Mouse (Mus musculus) G1E (cell line): ENCODE data around the gene Cox18. TPM values are rescaled to one million over a fixed set of nuclear protein-coding genes. Genes with fewer than 3 reads are reported as not detected.

ENCODE experiments used
- ATAC-seq: 2 replicates; pipeline ENCODE4 v1.8.0; 2016; ENCODE audit warnings: mild to moderate bottlenecking; ENCODE audit not compliant: insufficient number of reproducible peaks, poor library complexity, low FRiP score, severe bottlenecking; ENCODE audit errors: extremely low read depth
- DNase-seq: peaks from one replicate; pipeline ENCODE4 v3.0.0; 2012; ENCODE audit warnings: low spot score
- H3K27me3 ChIP-seq: 2 replicates; pipeline ENCODE4 v1.6.1; 2012; ENCODE audit warnings: mild to moderate bottlenecking, low read length, inconsistent platforms; ENCODE audit not compliant: insufficient read depth
- H3K36me3 ChIP-seq: replicated peaks from 2 replicates; pipeline ENCODE3; 2012; ENCODE audit warnings: mild to moderate bottlenecking, inconsistent platforms
- H3K4me1 ChIP-seq: 2 replicates; pipeline ENCODE4 v1.6.1; 2012; ENCODE audit warnings: low read depth, low read length, inconsistent platforms, mixed read lengths; ENCODE audit not compliant: insufficient read depth
- H3K4me3 ChIP-seq: 2 replicates; pipeline ENCODE4 v1.5.1; 2012; ENCODE audit warnings: low read depth, mild to moderate bottlenecking, inconsistent platforms, low read length, moderate library complexity, mixed read lengths
- H3K9me3 ChIP-seq: replicated peaks from 2 replicates; pipeline ENCODE4 v1.6.1; 2012; ENCODE audit warnings: inconsistent platforms
- CTCF ChIP-seq: IDR thresholded peaks from 2 replicates; pipeline ENCODE4 v1.5.1; 2012; ENCODE audit warnings: low read depth, low read length, inconsistent platforms, mixed read lengths
- GATA1 ChIP-seq: IDR thresholded peaks from 2 replicates; pipeline ENCODE4 v1.6.1; 2012; ENCODE audit warnings: borderline replicate concordance, low read length, inconsistent platforms, mixed read lengths
- GATA2 ChIP-seq: IDR thresholded peaks from 2 replicates; pipeline ENCODE4 v1.6.1; 2012; ENCODE audit warnings: low read depth, low read length, inconsistent platforms, borderline replicate concordance
- POLR2AphosphoS5 ChIP-seq: IDR thresholded peaks from 2 replicates; pipeline ENCODE4 v1.6.1; 2012; ENCODE audit warnings: low read depth, low read length, inconsistent platforms; ENCODE audit not compliant: insufficient replicate concordance
- TAL1 ChIP-seq: conservative IDR thresholded peaks from 2 replicates; pipeline ENCODE4 v1.6.1; 2012; ENCODE audit warnings: low read depth, low read length, inconsistent platforms, mixed read lengths
- polyA plus RNA-seq: library from polyadenylated mRNA; stranded (reverse); fragments of >175 nt; gene quantifications from 2 replicates; pipeline ENCODE4 v1.2.3, GENCODE M21; 2012
- total RNA-seq, 2 experiments: library from RNA; stranded (forward) in 1 of 2; stranded (reverse) in 1 of 2; fragments of 200-1000 nt in 1 of 2; fragments of >200 nt in 1 of 2; fragmentation: Nextera tagmentation in 1 of 2; gene quantifications; 2 replicates each; pipeline ENCODE4 v1.2.3; 2014 to 2017

The Cox18 gene
- total and polyA plus RNA-seq, 3 experiments = 27.9 to 66.0 (median 58.3) TPM

DNA sequence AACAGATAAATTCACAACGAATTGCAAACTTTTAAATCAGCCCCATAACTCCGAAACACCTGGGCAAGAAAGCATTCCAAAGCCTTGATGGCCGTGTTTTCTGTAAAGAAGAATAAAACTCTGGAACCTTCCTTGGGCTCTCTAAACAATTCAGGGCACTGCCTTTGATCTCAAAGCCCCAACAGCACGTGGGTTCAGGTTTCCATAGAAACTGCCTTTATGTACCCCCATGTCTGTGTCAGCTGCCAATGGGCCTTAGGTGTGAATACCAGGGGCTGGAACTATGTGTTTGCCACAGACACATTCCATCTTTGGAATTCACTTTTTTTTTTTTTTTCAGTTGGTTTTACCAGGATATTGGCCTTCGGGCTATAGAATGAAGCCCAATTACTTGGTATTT, 41.0 kb downstream of the Cox18 start:
- no peaks in the 10 kb centered on the region for H3K4me1 ChIP-seq
- ATAC-seq (no peak), DNase-seq (no peak)
- H3K4me3 ChIP-seq = no peak overlapping the region
- H3K36me3 ChIP-seq = no peaks in the 10 kb centered on the region
- no peaks in the 10 kb centered on the region for H3K27me3 ChIP-seq
- TF ChIP-seq POLR2AphosphoS5 (no peak), CTCF (no peak), GATA1 (no peak), TAL1 (no peak), GATA2 (no peak)
- no peaks in the 10 kb centered on the region for H3K9me3 ChIP-seq

DNA sequence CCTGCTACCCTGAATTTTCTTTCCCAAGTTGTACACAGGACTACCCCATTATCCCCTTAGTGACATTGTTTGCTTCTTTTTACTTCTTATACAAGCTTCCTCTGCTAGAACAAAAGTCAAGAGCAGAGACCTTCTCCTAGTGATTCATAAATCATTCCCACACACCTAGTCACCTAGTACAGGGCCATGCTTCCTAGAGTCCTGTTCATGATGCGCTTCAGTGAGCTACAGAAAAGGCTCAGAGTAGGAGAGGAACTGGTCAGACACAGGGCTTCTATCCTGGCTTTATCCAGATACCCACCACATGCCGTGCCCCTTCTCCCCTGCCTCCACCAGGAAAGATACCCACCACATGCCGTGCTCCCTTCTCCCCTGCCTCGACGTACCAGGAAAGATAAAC, 44.7 kb downstream of the Cox18 start:
- no peak for TF ChIP-seq TAL1
- no peak for TF ChIP-seq CTCF
- TF ChIP-seq GATA2 = no peak
- TF ChIP-seq GATA1 = no peak
- no peak for TF ChIP-seq POLR2AphosphoS5
- Histone ChIP-seq H3K36me3 (no peaks in the 10 kb centered on the region), H3K27me3 (no peaks in the 10 kb centered on the region)

DNA sequence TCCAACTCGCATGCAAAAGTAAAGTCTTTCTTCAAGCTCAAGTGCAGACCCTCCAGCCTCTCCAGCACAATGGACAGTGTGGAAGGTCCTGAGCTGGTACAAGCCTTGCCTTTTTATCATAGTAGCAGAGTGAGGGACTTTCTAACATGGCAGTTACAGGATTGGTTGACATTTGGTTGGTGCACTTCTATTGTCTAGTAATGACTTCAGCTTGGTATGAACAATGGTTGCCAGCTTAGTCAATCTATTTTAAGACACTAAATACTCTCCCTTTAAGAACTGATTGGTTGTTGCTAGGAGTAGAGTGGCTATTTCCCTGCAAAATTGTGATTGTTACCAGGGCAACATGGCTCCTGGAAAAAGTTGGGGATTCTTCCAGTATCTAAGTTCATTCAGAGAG, 45.7 kb downstream of the Cox18 start:
- H3K4me3 ChIP-seq = no peak overlapping the region
- ATAC-seq (no peak), DNase-seq (no peak)
- no peaks in the 10 kb centered on the region for H3K9me3 ChIP-seq
- H3K36me3 ChIP-seq = no peaks in the 10 kb centered on the region
- no peaks in the 10 kb centered on the region for H3K27me3 ChIP-seq
- H3K4me1 ChIP-seq = no peaks in the 10 kb centered on the region
- no peak for TF ChIP-seq TAL1
- TF ChIP-seq GATA2 = no peak
- TF ChIP-seq GATA1 = no peak
- no peak for TF ChIP-seq POLR2AphosphoS5
- no peak for TF ChIP-seq CTCF

More for the DNA sequence above, 44.7 kb downstream of the Cox18 start:
- DNase-seq (no peak), ATAC-seq (no peak)
- Histone ChIP-seq H3K4me3 (no peak overlapping the region), H3K4me1 (no peaks in the 10 kb centered on the region), H3K9me3 (no peaks in the 10 kb centered on the region)

Other genes starting within 250 kb of the Cox18 start
- gene Ankrd17, start 142.6 kb upstream of the Cox18 start, total RNA-seq (2014; fragmentation: Nextera tagmentation) = 161 and 182 TPM in 2 replicates
- gene Ankrd17, start 142.6 kb upstream of the Cox18 start, total RNA-seq (2017) = 82.0 and 97.9 TPM in 2 replicates
- gene Ankrd17, start 142.6 kb upstream of the Cox18 start, polyA plus RNA-seq = 17.5 and 23.3 TPM in 2 replicates
- gene Gm9958, start 143.2 kb upstream of the Cox18 start, total RNA-seq (2014; fragmentation: Nextera tagmentation) = 8.3 and 15.5 TPM in 2 replicates
- 4.3 and 4.4 TPM in 2 replicates for gene Gm9958, start 143.2 kb upstream of the Cox18 start, total RNA-seq (2017)
- 0.13 and 0.25 TPM in 2 replicates for gene Gm9958, start 143.2 kb upstream of the Cox18 start, polyA plus RNA-seq
- gene Alb, start 236.9 kb upstream of the Cox18 start, total RNA-seq (2014; fragmentation: Nextera tagmentation) = not detected in 2 replicates
- gene Alb, start 236.9 kb upstream of the Cox18 start, total RNA-seq (2017) = 0.17 TPM in 1 of 2 replicates, not detected in the other
- gene Alb, start 236.9 kb upstream of the Cox18 start, polyA plus RNA-seq = not detected in 2 replicates